Mouse (Mus musculus) cerebellum, adult (tissue): Measurements from ENCODE around the gene Gpr45.
"Not testable (repeated sequence)": the region's sequence is repeated elsewhere in the genome, so short reads cannot be mapped to it uniquely, and the experiment has no call there.

Source experiments
- ATAC-seq: cut with Nextera tagmentation; 2 replicates; pipeline ENCODE4 v1.9.2; 2017; ENCODE audit warnings: mild to moderate bottlenecking, moderate library complexity, mixed read lengths; ENCODE audit not compliant: insufficient number of reproducible peaks, low FRiP score, low TSS enrichment

Gene Gpr45

GRCm38 (mm10) chr1:42952734-42953481 lies at the start of gene Gpr45:
TSS of gene Gpr45 (plus strand) at chr1:42952872.
- ATAC-seq, result peak; percentile 61

- no peak for ATAC-seq
Observed at GRCm38 (mm10) chr1:42905148-42905547, 47.5 kb upstream of the Gpr45 start.

DNA sequence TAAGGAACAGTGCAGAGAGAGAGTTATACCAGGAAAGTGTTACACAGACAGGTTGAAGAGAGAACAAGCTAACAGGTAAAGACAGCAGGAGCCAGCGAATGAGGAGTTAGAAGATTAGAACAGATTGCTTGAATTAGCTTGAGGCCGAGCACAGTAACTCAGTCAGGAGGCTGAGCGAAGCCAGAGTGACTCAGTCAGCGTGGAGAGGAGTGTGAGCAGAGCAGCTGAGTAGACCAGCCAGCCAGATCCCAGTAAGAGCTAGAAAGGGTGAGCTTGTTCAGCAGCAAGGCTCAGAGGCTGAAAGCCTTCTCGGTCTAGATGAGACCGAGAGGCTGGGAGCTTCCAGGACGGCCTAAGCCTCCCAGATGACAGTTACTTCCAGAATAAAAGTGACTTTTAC lies 46.0 kb upstream of the Gpr45 start:
- ATAC-seq, result no peak

GRCm38 (mm10) chr1:42907153-42907552 lies 45.5 kb upstream of the Gpr45 start:
- ATAC-seq, result no peak

DNA sequence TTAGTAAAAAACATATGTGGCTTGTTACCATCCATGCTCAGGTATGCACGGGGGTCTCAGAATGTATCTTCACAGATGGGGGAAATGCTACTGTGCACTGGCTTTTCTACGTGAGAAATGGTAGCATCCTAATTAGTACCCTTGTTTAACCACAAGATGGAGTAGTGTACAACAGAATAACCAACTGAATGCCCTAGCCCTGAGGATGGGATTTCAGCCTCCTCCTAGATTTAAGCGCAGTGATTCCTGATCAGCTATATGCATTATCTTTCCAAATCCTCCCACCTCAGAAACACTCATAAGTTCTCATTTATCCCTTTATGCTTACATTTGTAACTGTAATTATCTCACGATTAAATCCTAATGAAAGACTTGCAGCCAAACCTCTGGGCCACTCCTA lies 37.6 kb upstream of the Gpr45 start:
- ATAC-seq, result peak; percentile 77

DNA sequence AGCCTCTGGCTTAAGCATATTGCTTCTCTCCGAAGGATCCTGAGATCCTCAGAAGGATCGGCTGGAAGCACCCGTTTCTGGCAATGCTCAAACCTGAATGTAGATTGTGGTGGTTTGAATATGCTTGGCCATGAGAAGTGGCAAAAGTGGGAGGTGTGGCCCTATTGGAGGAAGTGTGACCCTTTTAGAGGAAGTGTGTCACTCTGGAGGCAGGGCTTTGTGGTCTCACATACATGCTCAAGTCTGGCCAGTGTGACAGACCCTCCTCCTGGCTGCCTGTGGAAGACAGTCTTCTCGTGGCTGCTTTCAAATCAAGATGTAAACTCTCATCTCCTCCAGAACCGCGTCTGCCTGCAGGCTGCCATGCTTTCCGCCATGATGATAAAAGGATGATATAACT lies 36.0 kb upstream of the Gpr45 start:
- ATAC-seq, result no peak

DNA sequence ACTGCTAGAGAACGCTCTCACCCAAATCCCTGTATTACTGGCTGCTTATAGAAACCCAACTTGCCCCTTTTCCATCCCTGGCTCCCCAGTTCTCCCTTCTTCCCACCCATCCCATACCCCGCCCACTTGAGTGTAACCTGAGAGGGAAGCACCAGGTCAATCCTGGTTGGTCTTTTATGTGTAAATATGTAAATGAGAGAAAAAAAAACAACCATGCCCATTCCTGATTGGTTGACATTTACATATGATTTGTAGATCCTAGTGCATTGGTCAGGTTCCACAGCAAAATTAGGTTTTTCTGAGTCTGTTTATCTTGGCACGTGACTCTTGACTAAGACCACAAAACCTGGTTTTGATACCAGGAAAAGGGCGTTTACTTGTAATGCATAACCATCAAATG lies 34.8 kb upstream of the Gpr45 start:
- ATAC-seq, result no peak

GRCm38 (mm10) chr1:42923924-42924323 lies 28.7 kb upstream of the Gpr45 start:
- ATAC-seq, result no peak

GRCm38 (mm10) chr1:42933613-42934012 lies 19.1 kb upstream of the Gpr45 start:
- no peak for ATAC-seq

DNA sequence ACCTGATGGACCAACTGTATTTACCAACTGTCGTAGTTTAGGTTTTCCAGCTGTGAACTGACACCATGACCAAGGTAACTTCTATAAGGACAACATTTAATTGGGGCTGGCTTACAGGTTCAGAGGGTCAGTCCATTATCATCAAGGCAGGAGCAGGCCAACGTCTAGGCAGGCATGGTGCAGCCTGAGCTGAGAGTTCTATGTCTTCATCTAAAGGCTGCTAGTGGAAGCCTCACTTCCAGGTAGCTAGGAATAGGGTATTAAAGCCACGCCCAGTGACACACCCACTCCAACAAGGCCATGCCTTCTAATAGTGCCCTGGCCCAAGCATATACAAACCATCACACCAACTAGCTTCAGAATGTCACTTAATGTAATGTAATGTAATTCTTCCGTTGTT lies 4.2 kb upstream of the Gpr45 start:
- no peak for ATAC-seq

GRCm38 (mm10) chr1:42953482-42953822 lies 780 bp downstream of the Gpr45 start:
- no peak for ATAC-seq

GRCm38 (mm10) chr1:42956828-42957227 lies 4.2 kb downstream of the Gpr45 start:
- no peak for ATAC-seq

- ATAC-seq, result no peak; the same call in 1 of the 2 replicates
Observed at GRCm38 (mm10) chr1:42983082-42983771, 30.6 kb downstream of the Gpr45 start.

DNA sequence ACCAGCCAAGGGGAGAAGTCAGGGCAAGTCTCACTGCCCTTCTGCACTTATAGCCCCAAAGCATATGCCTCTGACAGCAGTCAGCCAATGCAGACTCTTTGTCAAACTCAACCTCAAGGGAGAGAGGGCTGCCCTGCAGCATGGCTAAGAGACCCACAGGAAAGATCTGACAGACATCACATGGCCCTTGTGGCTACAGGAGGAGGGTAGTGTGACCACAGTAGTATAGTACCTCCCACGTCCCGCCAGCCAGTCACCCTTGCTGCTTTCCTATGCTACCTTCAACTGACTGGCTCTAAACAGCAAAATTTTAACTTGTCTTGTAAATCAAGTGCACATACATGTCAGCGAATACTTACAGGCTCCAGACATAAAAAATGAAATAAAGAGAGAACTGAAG lies 31.4 kb downstream of the Gpr45 start:
- ATAC-seq, result no peak

DNA sequence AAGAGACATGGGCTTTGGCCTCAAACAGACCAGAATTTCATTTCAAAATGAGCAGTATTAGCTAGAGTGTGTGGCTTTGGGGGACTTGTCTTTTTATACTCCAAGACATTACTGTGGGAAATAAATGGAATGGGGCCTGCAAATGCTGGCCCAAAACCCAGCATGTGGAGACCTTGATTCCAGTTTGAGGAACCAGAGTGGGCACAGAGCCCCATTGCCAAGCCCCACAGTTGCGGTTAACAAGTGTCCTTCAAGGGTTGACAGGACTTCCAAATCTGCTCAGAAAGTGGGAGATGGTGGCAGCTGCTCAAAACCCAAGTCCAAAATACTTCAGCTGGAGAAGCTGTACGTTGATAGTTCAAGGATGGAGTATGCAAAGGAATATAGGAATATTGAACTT lies 36.3 kb downstream of the Gpr45 start:
- ATAC-seq, result no peak

DNA sequence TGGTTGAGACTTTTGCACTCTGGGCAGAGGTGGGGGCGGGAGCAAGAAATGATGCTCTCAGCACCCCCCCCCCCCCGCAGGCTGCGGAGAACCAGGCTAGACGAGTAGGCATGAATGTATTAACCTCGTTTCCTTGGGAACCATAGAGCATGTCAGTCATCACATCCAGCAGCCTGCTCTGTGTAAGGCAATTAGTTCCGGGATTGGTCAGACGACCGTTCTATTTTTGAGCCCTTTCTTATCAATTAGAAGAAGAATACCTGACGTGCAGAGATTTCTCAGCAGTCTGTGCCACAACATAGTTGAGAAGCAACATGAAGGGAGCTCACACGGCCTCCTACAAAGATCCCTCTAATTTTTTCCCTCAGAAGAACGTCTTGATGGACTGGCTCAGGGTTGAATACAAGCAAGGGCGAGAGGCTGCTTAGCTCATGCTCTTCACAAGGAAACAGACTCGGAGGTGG lies 53.4 kb downstream of the Gpr45 start:
- ATAC-seq, result peak; percentile 73; the same call in 1 of the 2 replicates

DNA sequence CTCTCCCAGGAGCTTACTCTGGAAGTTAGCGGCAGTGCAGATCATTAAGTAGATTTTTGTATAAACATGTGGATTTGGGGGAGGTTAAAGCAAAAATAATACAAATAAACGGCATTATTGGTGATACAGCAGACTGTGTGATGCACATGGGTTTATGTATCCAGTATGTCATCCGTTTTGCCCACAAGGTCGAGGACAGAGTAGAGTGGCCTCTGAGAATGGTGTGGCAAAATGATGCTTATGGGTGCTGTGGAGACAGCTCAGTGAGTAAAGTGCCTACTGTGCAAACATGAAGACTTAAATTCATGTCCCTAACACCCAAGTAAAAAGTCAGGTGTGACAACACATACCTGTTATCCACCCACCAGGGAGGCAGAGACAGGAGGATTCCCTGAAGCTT lies 53.9 kb downstream of the Gpr45 start:
- ATAC-seq, result no peak

DNA sequence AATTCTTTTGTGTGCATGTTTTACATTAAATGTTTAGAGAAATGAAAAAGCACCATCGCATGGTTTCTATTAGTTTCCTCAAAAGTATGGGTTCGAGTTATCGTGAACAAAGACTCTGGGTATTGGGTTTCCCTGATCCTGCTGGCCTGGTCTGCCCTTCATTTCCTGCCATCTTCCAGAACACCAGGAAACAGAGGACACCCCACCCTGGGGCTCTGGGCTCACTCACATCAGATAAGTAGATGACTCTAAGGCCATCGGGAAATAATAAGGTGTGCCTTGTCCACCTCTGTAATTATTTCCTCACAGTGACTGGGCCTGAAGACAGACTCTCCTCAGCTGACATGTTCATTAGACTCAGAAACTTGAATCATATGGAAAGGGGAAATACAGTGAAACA lies 57.8 kb downstream of the Gpr45 start:
- no peak for ATAC-seq

DNA sequence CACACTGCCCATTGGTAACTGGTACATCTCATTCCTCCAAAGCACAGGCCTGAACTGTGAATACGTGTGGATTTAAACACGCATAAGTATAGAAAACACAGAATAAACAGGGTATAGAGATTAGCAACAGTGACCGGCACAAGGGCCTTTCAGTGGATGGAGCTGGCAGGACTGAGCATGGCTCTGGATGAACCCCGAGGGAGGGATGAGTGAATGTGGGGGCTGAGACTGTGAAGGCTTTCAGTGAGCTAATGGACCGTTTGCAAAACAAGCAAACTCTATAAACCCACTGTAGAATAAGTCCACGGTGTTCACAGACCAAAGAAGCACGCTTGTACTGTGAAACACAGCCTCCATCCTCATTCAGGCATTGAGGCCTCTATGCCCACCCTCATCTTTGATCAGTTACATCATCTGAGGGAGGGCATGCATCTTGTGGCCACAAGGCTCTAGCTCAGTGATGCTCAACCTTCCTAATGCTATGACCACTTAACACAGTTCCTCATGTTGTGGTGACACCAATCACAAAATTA lies 62.5 kb downstream of the Gpr45 start:
- ATAC-seq, result not testable (repeated sequence)

DNA sequence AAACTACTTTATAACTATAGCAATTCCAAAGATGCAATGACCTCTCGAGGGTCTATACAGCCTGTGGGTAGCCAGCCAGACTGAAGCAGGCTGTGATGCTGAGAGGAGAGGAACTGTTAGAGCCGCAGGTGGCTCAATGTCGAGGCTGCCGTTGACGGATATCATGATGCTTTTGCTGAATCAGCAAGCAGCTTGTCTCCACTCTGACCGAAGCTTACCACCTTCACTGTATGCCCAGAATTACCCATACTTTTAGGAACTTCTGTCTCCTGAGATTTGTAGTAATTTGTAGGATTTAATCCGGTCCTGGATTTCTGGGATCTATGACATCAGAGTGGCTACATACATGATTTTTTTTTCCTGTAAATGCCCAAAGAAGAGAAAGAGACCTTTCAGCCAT lies 83.3 kb downstream of the Gpr45 start:
- no peak for ATAC-seq

DNA sequence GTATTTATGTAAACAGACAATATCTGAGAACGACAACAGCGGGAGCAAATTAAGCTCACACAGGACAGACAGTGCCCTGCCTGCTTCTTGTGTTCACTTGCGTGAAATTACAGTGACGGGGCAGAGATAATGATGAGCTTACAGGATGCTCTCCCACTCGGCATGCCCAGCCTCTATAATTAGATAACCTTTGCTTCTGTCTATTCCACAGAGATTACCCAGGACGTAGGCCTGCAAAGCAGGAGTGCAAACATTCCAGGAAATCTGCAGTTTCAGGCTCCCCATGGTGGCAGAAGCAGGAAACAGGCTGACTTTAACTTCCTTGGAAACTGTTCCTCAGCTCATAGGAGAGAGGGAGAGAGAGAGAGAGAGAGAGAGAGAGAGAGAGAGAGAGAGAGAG lies 89.6 kb downstream of the Gpr45 start:
- ATAC-seq, result no peak
